Mouse (Mus musculus): ENCODE data around the gene Rngtt. TPM values are rescaled to one million over a fixed set of nuclear protein-coding genes. Genes with fewer than 3 reads are reported as not detected.
"Not testable (repeated sequence)": the region's sequence is repeated elsewhere in the genome, so short reads cannot be mapped to it uniquely, and the experiment has no call there.

Gene Rngtt
- polyA plus RNA-seq, 1 experiment from 2014 or later, result 36.6 TPM

- Histone ChIP-seq H3K9ac (ENCODE audit: low read length) (no peak overlapping the region), H3K9me3 (ENCODE audit: control insufficient read depth, low read length) (no peaks in the 10 kb centered on the region), H3K4me3 (ENCODE audit: low read depth, low read length) (no peak overlapping the region), H3K4me2 (no peak overlapping the region), H3K36me3 (ENCODE audit: control insufficient read depth, insufficient read depth, low read length) (no peaks in the 10 kb centered on the region), H3K27ac (ENCODE audit: low read depth, low read length) (no peak overlapping the region), H3K27me3 (ENCODE audit: control insufficient read depth, insufficient read depth, low read length) (no peaks in the 10 kb centered on the region), H3K4me1 (ENCODE audit: control insufficient read depth, insufficient read depth, low read length) (peaks cover 9% of the 10 kb centered on the region)
- ATAC-seq (ENCODE audit: low FRiP score) (no peak), DNase-seq (ENCODE audit: low spot score, missing footprints) (no peak)
- WGBS, result 72% methylated on average over 4 of the region's 4 CpGs
These were observed 3.0 kb upstream of the Rngtt start for GRCm38 (mm10) chr4:33307146-33307545.

- Histone ChIP-seq H3K36me3 (ENCODE audit: control insufficient read depth, insufficient read depth, low read length) (no peaks in the 10 kb centered on the region), H3K27ac (ENCODE audit: low read depth, low read length) (no peak overlapping the region)
These were observed 828 bp downstream of the Rngtt start for GRCm38 (mm10) chr4:33310840-33311437.

GRCm38 (mm10) chr4:33314150-33314549 lies 4.0 kb downstream of the Rngtt start:
- not testable (repeated sequence) for H3K27ac ChIP-seq (ENCODE audit: low read depth, low read length); H3K27me3 ChIP-seq (ENCODE audit: control insufficient read depth, insufficient read depth, low read length); DNase-seq (ENCODE audit: low spot score, missing footprints); H3K9ac ChIP-seq (ENCODE audit: low read length); H3K36me3 ChIP-seq (ENCODE audit: control insufficient read depth, insufficient read depth, low read length); ATAC-seq (ENCODE audit: low FRiP score); H3K4me1 ChIP-seq (ENCODE audit: control insufficient read depth, insufficient read depth, low read length); H3K4me2 ChIP-seq; H3K9me3 ChIP-seq (ENCODE audit: control insufficient read depth, low read length); H3K4me3 ChIP-seq (ENCODE audit: low read depth, low read length)
- WGBS, result 95% methylated on average over 6 of the region's 8 CpGs

More at GRCm38 (mm10) chr4:33310840-33311437, 828 bp downstream of the Rngtt start:
- Histone ChIP-seq H3K9ac (ENCODE audit: low read length) (peak overlapping the region; percentile 64), H3K9me3 (ENCODE audit: control insufficient read depth, low read length) (no peaks in the 10 kb centered on the region), H3K4me3 (ENCODE audit: low read depth, low read length) (peak overlapping the region; percentile 72), H3K4me1 (ENCODE audit: control insufficient read depth, insufficient read depth, low read length) (peaks cover 9% of the 10 kb centered on the region), H3K4me2 (peak overlapping the region; percentile 50), H3K27me3 (ENCODE audit: control insufficient read depth, insufficient read depth, low read length) (no peaks in the 10 kb centered on the region)
- 24% methylated on average over 12 of the region's 12 CpGs for WGBS
- DNase-seq (ENCODE audit: low spot score, missing footprints), result no peak
- ATAC-seq (ENCODE audit: low FRiP score), result no peak

- no peaks in the 10 kb centered on the region for H3K36me3 ChIP-seq (ENCODE audit: control insufficient read depth, insufficient read depth, low read length)
- no peak overlapping the region for H3K4me2 ChIP-seq
- peaks cover 9% of the 10 kb centered on the region for H3K4me1 ChIP-seq (ENCODE audit: control insufficient read depth, insufficient read depth, low read length)
- DNase-seq (ENCODE audit: low spot score, missing footprints) (no peak), ATAC-seq (ENCODE audit: low FRiP score) (no peak)
- no peak overlapping the region for H3K27ac ChIP-seq (ENCODE audit: low read depth, low read length)
- H3K27me3 ChIP-seq (ENCODE audit: control insufficient read depth, insufficient read depth, low read length), result no peaks in the 10 kb centered on the region
- WGBS, result 85% methylated on average over 5 of the region's 5 CpGs
- no peaks in the 10 kb centered on the region for H3K9me3 ChIP-seq (ENCODE audit: control insufficient read depth, low read length)
- H3K9ac ChIP-seq (ENCODE audit: low read length), result no peak overlapping the region
- H3K4me3 ChIP-seq (ENCODE audit: low read depth, low read length), result no peak overlapping the region
These were observed 5.7 kb downstream of the Rngtt start for GRCm38 (mm10) chr4:33315840-33316239.

GRCm38 (mm10) chr4:33331147-33331546 lies 21.0 kb downstream of the Rngtt start:
- Histone ChIP-seq H3K27me3 (ENCODE audit: control insufficient read depth, insufficient read depth, low read length) (no peaks in the 10 kb centered on the region), H3K4me2 (no peak overlapping the region), H3K4me3 (ENCODE audit: low read depth, low read length) (no peak overlapping the region), H3K9me3 (ENCODE audit: control insufficient read depth, low read length) (no peaks in the 10 kb centered on the region), H3K4me1 (ENCODE audit: control insufficient read depth, insufficient read depth, low read length) (no peaks in the 10 kb centered on the region), H3K27ac (ENCODE audit: low read depth, low read length) (no peak overlapping the region), H3K9ac (ENCODE audit: low read length) (no peak overlapping the region), H3K36me3 (ENCODE audit: control insufficient read depth, insufficient read depth, low read length) (no peaks in the 10 kb centered on the region)
- WGBS, result 93% methylated on average over 4 of the region's 4 CpGs
- DNase-seq (ENCODE audit: low spot score, missing footprints) (no peak), ATAC-seq (ENCODE audit: low FRiP score) (no peak)

- no peak for ATAC-seq (ENCODE audit: low FRiP score)
- no peak for DNase-seq (ENCODE audit: low spot score, missing footprints)
- no peak overlapping the region for H3K4me3 ChIP-seq (ENCODE audit: low read depth, low read length)
- no peaks in the 10 kb centered on the region for H3K4me1 ChIP-seq (ENCODE audit: control insufficient read depth, insufficient read depth, low read length)
- 95% methylated on average over 1 of the region's 1 CpGs for WGBS
- H3K27ac ChIP-seq (ENCODE audit: low read depth, low read length), result no peak overlapping the region
- no peaks in the 10 kb centered on the region for H3K27me3 ChIP-seq (ENCODE audit: control insufficient read depth, insufficient read depth, low read length)
- H3K9me3 ChIP-seq (ENCODE audit: control insufficient read depth, low read length), result no peaks in the 10 kb centered on the region
- H3K9ac ChIP-seq (ENCODE audit: low read length), result no peak overlapping the region
- H3K36me3 ChIP-seq (ENCODE audit: control insufficient read depth, insufficient read depth, low read length), result no peaks in the 10 kb centered on the region
- no peak overlapping the region for H3K4me2 ChIP-seq
These were observed 22.9 kb downstream of the Rngtt start for GRCm38 (mm10) chr4:33332956-33333455.

GRCm38 (mm10) chr4:33337999-33338398 lies 27.9 kb downstream of the Rngtt start:
- H3K27me3 ChIP-seq (ENCODE audit: control insufficient read depth, insufficient read depth, low read length), result no peaks in the 10 kb centered on the region
- peaks cover 4% of the 10 kb centered on the region; the same call in 1 of the 2 replicates for H3K36me3 ChIP-seq (ENCODE audit: control insufficient read depth, insufficient read depth, low read length)
- no peak for DNase-seq (ENCODE audit: low spot score, missing footprints)
- WGBS, result 96% methylated on average over 1 of the region's 1 CpGs
- no peak overlapping the region for H3K27ac ChIP-seq (ENCODE audit: low read depth, low read length)
- H3K9ac ChIP-seq (ENCODE audit: low read length), result no peak overlapping the region
- no peaks in the 10 kb centered on the region for H3K9me3 ChIP-seq (ENCODE audit: control insufficient read depth, low read length)
- H3K4me1 ChIP-seq (ENCODE audit: control insufficient read depth, insufficient read depth, low read length), result no peaks in the 10 kb centered on the region
- H3K4me3 ChIP-seq (ENCODE audit: low read depth, low read length), result no peak overlapping the region
- H3K4me2 ChIP-seq, result no peak overlapping the region
- ATAC-seq (ENCODE audit: low FRiP score), result no peak

- H3K4me3 ChIP-seq (ENCODE audit: low read depth, low read length), result no peak overlapping the region
- WGBS, result 87% methylated on average over 7 of the region's 7 CpGs
- H3K4me2 ChIP-seq, result no peak overlapping the region
- H3K9me3 ChIP-seq (ENCODE audit: control insufficient read depth, low read length), result no peaks in the 10 kb centered on the region
- DNase-seq (ENCODE audit: low spot score, missing footprints) (no peak), ATAC-seq (ENCODE audit: low FRiP score) (no peak)
- no peaks in the 10 kb centered on the region for H3K27me3 ChIP-seq (ENCODE audit: control insufficient read depth, insufficient read depth, low read length)
- no peaks in the 10 kb centered on the region for H3K4me1 ChIP-seq (ENCODE audit: control insufficient read depth, insufficient read depth, low read length)
- H3K27ac ChIP-seq (ENCODE audit: low read depth, low read length), result no peak overlapping the region
- no peak overlapping the region for H3K9ac ChIP-seq (ENCODE audit: low read length)
- peaks cover 4% of the 10 kb centered on the region; the same call in 1 of the 2 replicates for H3K36me3 ChIP-seq (ENCODE audit: control insufficient read depth, insufficient read depth, low read length)
These were observed 33.0 kb downstream of the Rngtt start for GRCm38 (mm10) chr4:33342877-33343731.

GRCm38 (mm10) chr4:33343732-33344057 lies 33.6 kb downstream of the Rngtt start:
- Histone ChIP-seq H3K4me2 (no peak overlapping the region), H3K4me3 (ENCODE audit: low read depth, low read length) (no peak overlapping the region), H3K9ac (ENCODE audit: low read length) (no peak overlapping the region), H3K27ac (ENCODE audit: low read depth, low read length) (no peak overlapping the region), H3K9me3 (ENCODE audit: control insufficient read depth, low read length) (no peaks in the 10 kb centered on the region), H3K4me1 (ENCODE audit: control insufficient read depth, insufficient read depth, low read length) (no peaks in the 10 kb centered on the region), H3K27me3 (ENCODE audit: control insufficient read depth, insufficient read depth, low read length) (no peaks in the 10 kb centered on the region), H3K36me3 (ENCODE audit: control insufficient read depth, insufficient read depth, low read length) (peaks cover 4% of the 10 kb centered on the region; the same call in 1 of the 2 replicates)
- ATAC-seq (ENCODE audit: low FRiP score) (no peak), DNase-seq (ENCODE audit: low spot score, missing footprints) (no peak)
- WGBS, result 86% methylated on average over 6 of the region's 6 CpGs
